Mouse (Mus musculus) large intestine, adult 2 months (tissue): ENCODE data around the gene Ramac. TPM values are rescaled to one million over a fixed set of nuclear protein-coding genes. Genes with fewer than 3 reads are reported as not detected.

Experiments
- DNase-seq: peaks from one replicate; pipeline ENCODE4 v3.0.0-alpha.2; 2012; ENCODE audit warnings: low read depth, low spot score
- WGBS: fragments of 180-500 bp; shearing (Covaris S2); methylation state at CpG from one replicate; pipeline ENCODE4 v1.1.7; 2018; 5-methylcytosine and 5-hydroxymethylcytosine counted together
- polyA plus RNA-seq: library from polyadenylated mRNA; depleted of rRNA; stranded (reverse); fragments of >200 nt; gene quantifications from 2 replicates; pipeline ENCODE4 v1.2.3, GENCODE M21; 2012; rRNA removed

The Ramac gene
- polyA plus RNA-seq = 12.3 and 12.8 TPM in 2 replicates

- under 1% methylated on average over 56 of the region's 56 CpGs for WGBS
- DNase-seq = peak; percentile 95
Measured at GRCm38 (mm10) chr7:81762180-81763109, at the start of gene Ramac. Gene Ramac, plus strand, starts transcription at chr7:81762925.

- DNase-seq = no peak
- 67% methylated on average over 1 of the region's 1 CpGs for WGBS
Measured at GRCm38 (mm10) chr7:81718657-81719056, 44.1 kb upstream of the Ramac start.

- 86% methylated on average over 1 of the region's 1 CpGs for WGBS
- no peak for DNase-seq
Measured at GRCm38 (mm10) chr7:81719216-81719661, 43.5 kb upstream of the Ramac start.

- WGBS = 59% methylated on average over 5 of the region's 5 CpGs
- no peak for DNase-seq
Measured at GRCm38 (mm10) chr7:81721271-81721670, 41.5 kb upstream of the Ramac start.

GRCm38 (mm10) chr7:81723851-81724250 lies 38.9 kb upstream of the Ramac start:
- DNase-seq = no peak
- WGBS = 85% methylated on average over 10 of the region's 10 CpGs

- WGBS = 42% methylated on average over 18 of the region's 18 CpGs
- DNase-seq = no peak
Measured at GRCm38 (mm10) chr7:81725986-81726727, 36.6 kb upstream of the Ramac start.

- no peak for DNase-seq
- 38% methylated on average over 2 of the region's 2 CpGs for WGBS
Measured at GRCm38 (mm10) chr7:81726728-81727005, 36.1 kb upstream of the Ramac start.

- DNase-seq = no peak
- 75% methylated on average over 9 of the region's 9 CpGs for WGBS
Measured at GRCm38 (mm10) chr7:81727716-81728115, 35.0 kb upstream of the Ramac start.

- DNase-seq = no peak
- WGBS = 79% methylated on average over 9 of the region's 9 CpGs
Measured at GRCm38 (mm10) chr7:81729787-81730186, 32.9 kb upstream of the Ramac start.

GRCm38 (mm10) chr7:81731181-81731651 lies 31.5 kb upstream of the Ramac start:
- 79% methylated on average over 6 of the region's 6 CpGs for WGBS
- no peak for DNase-seq

- DNase-seq = no peak
- 77% methylated on average over 12 of the region's 12 CpGs for WGBS
Measured at GRCm38 (mm10) chr7:81732183-81733089, 30.3 kb upstream of the Ramac start.

GRCm38 (mm10) chr7:81735300-81736048 lies 27.3 kb upstream of the Ramac start:
- DNase-seq = no peak
- 53% methylated on average over 9 of the region's 9 CpGs for WGBS

GRCm38 (mm10) chr7:81738720-81739385 lies 23.9 kb upstream of the Ramac start:
- peak; percentile 24 for DNase-seq
- 32% methylated on average over 8 of the region's 8 CpGs for WGBS

GRCm38 (mm10) chr7:81740010-81740409 lies 22.7 kb upstream of the Ramac start:
- no peak for DNase-seq
- whole genome bisulfite sequencing = 81% methylated on average over 7 of the region's 7 CpGs

GRCm38 (mm10) chr7:81744145-81744544 lies 18.6 kb upstream of the Ramac start:
- DNase-seq = peak; percentile 45
- 36% methylated on average over 4 of the region's 4 CpGs for WGBS

- no peak for DNase-seq
- 69% methylated on average over 3 of the region's 3 CpGs for WGBS
Measured at GRCm38 (mm10) chr7:81747956-81748355, 14.8 kb upstream of the Ramac start.

GRCm38 (mm10) chr7:81763110-81763845 lies 553 bp downstream of the Ramac start:
- WGBS = 3% methylated on average over 60 of the region's 60 CpGs
- no peak for DNase-seq
